Mouse (Mus musculus) gastrocnemius, postnatal 14 days (tissue): ENCODE measurements around the gene Hmgn3. TPM values are rescaled to one million over a fixed set of nuclear protein-coding genes. Genes with fewer than 3 reads are reported as not detected.
"Not testable (repeated sequence)": the region's sequence is repeated elsewhere in the genome, so short reads cannot be mapped to it uniquely, and the experiment has no call there.

Experiments
- DNase-seq: peaks from one replicate; pipeline ENCODE4 v3.0.0; 2021; ENCODE audit warnings: mixed read lengths
- intact Hi-C: fragments of 180-260 bp; cut with DNase I; formaldehyde crosslinking; loops from one replicate; pipeline ENCODE4 v1.15.1; 2025; ENCODE audit warnings: low total_unique reads
- long read RNA-seq, 2 experiments: library from polyadenylated mRNA; stranded (forward); transcript quantifications; one replicate each; pipeline ENCODE4 v2.0.0; 2021
- total RNA-seq, 2 experiments: library from RNA; stranded (reverse); gene quantifications; 2 replicates each; pipeline ENCODE4 v1.2.3; 2021

Gene Hmgn3
- 10 to 100 TPM; 14.9 to 20.5 TPM for total RNA-seq
- long read RNA-seq, experiment 1, transcript Hmgn3-201 (6 exons, 862 nt) = major isoform, 6 of 18 reads
- long read RNA-seq, experiment 1, partial matches to known transcripts = 2 of 18 reads
- long read RNA-seq, experiment 1, other reads (novel, unspliced or antisense) = 1 of 18 reads
- long read RNA-seq, experiment 2, partial matches to known transcripts = 0 of 6 reads
- long read RNA-seq, experiment 2, other reads (novel, unspliced or antisense) = 1 of 6 reads

DNA sequence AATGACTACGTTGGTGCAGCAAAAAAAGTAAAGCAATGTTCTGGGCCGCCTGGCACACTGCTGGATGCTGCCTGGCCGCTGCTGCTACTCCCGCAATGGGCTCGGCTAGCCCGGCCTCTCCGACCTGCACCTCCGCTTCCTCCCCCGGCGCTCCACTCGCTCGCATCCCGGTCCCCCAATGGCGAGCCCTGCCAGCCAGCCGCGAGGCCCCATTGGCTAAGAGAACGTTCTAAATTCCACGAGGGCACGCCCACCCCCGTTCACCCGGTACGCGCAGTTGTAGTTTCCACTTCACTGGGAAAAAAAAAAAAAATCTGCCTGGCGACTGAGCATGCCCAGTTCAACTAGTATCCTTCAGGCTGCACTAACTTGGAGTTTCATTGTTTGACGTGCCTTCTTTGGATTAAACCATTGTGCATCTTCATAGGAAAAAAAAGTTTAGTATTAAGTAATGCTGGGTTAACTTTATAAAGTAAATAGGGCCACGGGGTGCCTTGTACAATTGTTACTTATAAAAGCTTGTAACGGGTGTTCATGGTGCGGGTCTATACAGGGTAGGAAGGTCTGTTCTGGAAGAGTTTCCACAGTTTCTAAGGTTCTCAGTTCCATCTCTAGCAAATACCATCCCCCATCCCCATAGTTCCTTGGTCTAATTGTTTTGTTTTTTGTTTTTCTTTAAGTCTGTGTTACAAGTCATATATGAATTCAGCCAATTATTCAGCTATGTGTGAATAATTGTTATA lies at the start of gene Hmgn3:
Hmgn3 (minus strand) TSS at position 240 of the 743 bp plus-strand sequence.
- DNase-seq = peak; percentile 90
- intact Hi-C loops = no loop called here

GRCm38 (mm10) chr9:83195765-83196164 lies 49.3 kb upstream of the Hmgn3 start:
- intact Hi-C loops = no loop called here
- no peak for DNase-seq

DNA sequence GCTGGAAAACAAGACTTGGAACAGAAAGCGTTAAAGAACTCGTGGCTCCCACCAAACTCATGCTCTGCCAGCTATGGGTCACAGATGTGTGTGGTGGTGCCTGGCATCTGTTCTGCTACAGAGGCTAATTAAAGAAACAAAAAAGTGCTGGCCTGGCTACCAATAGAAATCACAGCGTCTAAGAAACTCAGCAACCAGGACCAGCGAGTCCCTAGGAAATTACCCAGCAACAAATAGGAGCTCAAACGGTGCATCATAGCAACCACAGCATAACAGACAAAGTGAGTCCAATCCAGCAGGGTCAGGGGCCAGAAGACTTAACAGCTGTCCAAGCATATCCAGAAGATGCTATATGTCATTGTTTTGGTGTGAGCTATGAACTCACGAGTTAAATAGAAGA lies 48.5 kb upstream of the Hmgn3 start:
- no peak for DNase-seq
- intact Hi-C loops = no loop called here

GRCm38 (mm10) chr9:83187752-83188151 lies 41.3 kb upstream of the Hmgn3 start:
- intact Hi-C loops = no loop called here
- no peak for DNase-seq

- intact Hi-C loops = no loop called here
- peak; percentile 55 for DNase-seq
Observed at GRCm38 (mm10) chr9:83145591-83146445, 667 bp downstream of the Hmgn3 start.

DNA sequence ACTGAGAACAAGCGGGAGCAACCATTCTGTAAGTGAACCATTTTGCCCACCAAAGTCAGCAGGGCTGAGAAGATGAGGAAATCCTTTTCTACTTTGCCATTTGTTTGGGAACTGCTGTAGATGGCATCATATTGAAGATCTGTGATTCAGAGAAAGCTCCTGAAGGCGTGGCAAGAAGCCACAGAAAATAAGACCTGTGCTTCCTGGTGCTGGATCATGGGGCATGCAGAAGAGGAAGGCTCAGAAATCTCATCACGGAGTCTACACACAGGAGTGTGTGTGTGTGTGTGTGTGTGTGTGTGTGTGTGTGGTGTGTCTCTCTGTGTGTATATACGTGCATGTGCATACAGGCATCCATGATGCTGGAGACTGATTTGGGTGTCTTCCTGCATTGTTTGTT lies 16.7 kb downstream of the Hmgn3 start:
- no peak for DNase-seq
- intact Hi-C loops = no loop called here

- DNase-seq = no peak
- intact Hi-C loops = no loop called here
Observed at GRCm38 (mm10) chr9:83127840-83128239, 18.6 kb downstream of the Hmgn3 start.

GRCm38 (mm10) chr9:83126482-83126881 lies 20.0 kb downstream of the Hmgn3 start:
- DNase-seq, intact Hi-C loops: not testable (repeated sequence)

GRCm38 (mm10) chr9:83119211-83119610 lies 27.3 kb downstream of the Hmgn3 start:
- intact Hi-C loops = no loop called here
- DNase-seq = no peak

- intact Hi-C loops = no loop called here
- DNase-seq = no peak
Observed at GRCm38 (mm10) chr9:83117486-83117885, 29.0 kb downstream of the Hmgn3 start.

- DNase-seq = no peak
- intact Hi-C loops = no loop called here
Observed at GRCm38 (mm10) chr9:83116774-83117474, 29.6 kb downstream of the Hmgn3 start.

DNA sequence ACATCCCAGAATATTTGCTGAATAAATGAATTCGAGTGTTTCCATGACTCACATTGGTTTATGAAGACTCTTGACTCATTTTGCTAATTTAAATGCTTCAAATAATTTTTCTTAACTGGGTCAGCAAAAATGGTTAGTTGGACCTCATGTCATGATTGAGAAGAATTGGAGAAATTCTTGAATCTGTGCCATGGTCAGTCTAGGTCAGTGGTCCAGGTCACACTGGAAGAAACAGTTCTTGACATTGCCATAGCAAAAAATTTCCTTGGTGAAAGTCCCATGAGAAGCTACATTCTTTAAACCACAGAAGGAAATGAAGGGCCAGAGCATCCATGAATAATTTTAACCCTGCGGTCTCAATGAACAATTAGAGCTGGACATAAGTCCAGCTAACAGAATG lies 30.8 kb downstream of the Hmgn3 start:
- intact Hi-C loops = no loop called here
- no peak for DNase-seq

- DNase-seq = no peak
- intact Hi-C loops = no loop called here
Observed at GRCm38 (mm10) chr9:83113800-83114217, 32.7 kb downstream of the Hmgn3 start.

DNA sequence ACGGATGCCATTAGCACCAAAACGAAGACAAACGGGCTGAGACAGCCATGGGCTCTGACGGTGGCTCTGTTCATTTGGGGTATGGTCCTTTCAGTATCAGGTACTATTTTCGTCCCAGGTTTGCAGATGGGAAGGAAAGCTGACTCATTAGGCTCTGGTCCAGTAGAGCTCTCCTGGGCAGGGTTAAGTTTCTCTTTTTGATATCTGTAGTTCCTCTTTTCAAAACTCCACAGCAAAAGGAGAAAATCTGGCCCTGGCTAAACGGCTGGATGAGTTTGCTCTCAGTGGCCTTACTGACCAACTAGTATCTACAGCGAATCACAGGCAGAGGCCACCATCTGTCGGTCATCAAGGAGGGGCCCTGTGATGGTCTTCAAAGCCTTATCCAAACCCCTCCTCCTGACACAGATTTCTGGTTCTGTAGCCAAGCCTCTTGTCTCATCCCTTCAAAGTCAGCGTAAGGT lies 34.1 kb downstream of the Hmgn3 start:
- no peak for DNase-seq
- intact Hi-C loops = no loop called here

DNA sequence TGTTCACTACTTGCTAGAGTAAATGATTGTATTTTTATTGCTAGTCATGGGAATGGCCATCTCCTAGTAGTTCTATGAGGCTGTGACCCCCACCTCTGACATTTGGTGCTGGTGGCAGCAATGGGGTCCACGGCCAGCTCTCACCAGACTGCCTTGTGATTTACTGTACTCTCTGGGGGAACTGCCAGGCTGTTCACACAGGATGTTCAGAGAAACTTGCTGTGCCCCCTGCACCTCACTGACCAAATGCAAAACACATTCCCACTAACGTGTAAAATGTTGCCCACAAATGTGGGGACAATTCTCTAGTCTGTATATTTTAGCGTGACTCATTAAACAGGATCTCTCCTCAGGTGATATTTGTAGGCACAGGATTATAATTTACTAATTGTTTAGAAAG lies 34.7 kb downstream of the Hmgn3 start:
- no peak for DNase-seq

GRCm38 (mm10) chr9:83111117-83111686 lies 35.3 kb downstream of the Hmgn3 start:
- intact Hi-C loops = no loop called here
- DNase-seq = no peak

More for the DNA sequence above, 34.7 kb downstream of the Hmgn3 start:
- intact Hi-C loops = no loop called here

DNA sequence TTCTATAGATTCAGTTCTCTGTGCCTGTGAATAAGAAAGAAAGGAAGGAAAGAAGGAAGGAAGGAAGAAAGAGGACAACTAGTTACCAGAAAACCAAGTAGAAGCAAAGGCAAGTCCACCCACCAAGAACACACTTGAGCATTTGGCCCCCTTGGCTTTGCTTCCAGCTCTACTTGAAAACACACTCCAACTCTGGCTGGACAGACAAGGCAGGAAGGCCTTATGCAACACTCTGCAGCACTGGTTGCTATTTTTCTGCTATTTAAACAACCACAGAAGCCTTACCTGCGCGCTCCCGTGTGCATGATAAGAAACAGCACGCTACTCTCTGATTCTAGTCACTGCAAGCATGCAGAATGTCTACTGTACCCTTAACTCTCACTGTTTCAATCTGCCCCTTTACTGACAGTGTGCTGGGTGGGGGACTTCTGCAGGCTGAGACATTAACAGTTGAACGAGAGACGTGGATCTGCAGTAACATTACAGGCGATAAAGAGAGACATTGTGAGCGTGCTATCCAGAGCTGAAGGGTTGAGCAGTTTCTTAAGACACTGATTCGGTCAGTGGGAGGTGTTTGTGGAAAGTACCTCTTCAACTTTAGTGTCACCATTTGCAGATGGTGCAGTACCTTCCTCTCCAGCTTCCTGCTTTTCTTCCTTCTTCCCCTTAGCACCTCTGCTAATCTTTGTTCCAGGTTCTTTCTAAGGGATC lies 35.9 kb downstream of the Hmgn3 start:
- intact Hi-C loops = no loop called here
- DNase-seq = no peak

DNA sequence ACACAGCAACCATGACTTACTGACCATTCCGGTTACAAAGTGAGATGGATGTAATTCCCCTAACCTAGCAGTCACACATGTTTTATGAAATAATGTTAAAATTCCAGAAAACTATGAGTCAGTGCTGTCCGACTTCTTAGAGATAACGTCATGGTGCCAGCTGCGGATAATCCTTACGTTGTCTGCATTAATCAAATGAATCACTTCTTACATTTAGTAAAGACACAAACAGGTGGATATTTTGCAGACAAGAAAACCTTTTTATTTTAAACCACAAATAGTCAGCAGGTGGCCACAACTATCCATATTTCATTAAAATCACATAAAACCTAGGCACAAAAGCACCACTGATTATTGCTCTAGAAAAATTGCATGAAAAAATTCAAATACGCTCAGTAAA lies 36.8 kb downstream of the Hmgn3 start:
- intact Hi-C loops = no loop called here
- DNase-seq = no peak

DNA sequence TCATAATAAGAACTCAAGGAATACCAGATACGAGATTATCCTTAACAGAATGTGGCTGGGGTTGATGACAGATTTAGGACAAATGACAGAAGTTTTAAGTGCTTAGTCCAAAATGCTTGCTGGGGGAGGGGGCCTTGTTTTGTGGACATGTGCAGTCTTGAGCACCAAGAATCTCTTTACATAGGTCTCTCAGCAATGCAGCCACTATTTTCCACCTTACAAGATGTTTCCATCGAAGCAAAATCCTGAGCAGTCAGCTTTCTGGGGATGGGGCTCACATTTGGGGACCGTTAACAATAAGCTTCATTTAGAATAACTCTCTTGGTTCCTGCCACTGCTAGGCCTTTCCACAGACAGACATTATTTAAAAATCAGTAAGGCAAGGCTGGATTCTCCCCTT lies 37.7 kb downstream of the Hmgn3 start:
- intact Hi-C loops = no loop called here
- DNase-seq = no peak
